Mouse (Mus musculus) urinary bladder, adult 18-20 months (tissue): ENCODE data around the gene H2al2a.
"Not testable (repeated sequence)": the region's sequence is repeated elsewhere in the genome, so short reads cannot be mapped to it uniquely, and the experiment has no call there.

Experiments
- DNase-seq, 2 experiments: peaks; one replicate each; pipeline ENCODE4 v3.0.0; 2022; ENCODE audit warnings: low spot score in 2 of 2, mixed read lengths in 2 of 2

The H2al2a gene

GRCm38 (mm10) chr2:17977645-17978044, 19.1 kb downstream of the H2al2a start:
- not testable (repeated sequence) for DNase-seq

GRCm38 (mm10) chr2:17975601-17976327, 21.0 kb downstream of the H2al2a start:
- DNase-seq, result no peak

DNA sequence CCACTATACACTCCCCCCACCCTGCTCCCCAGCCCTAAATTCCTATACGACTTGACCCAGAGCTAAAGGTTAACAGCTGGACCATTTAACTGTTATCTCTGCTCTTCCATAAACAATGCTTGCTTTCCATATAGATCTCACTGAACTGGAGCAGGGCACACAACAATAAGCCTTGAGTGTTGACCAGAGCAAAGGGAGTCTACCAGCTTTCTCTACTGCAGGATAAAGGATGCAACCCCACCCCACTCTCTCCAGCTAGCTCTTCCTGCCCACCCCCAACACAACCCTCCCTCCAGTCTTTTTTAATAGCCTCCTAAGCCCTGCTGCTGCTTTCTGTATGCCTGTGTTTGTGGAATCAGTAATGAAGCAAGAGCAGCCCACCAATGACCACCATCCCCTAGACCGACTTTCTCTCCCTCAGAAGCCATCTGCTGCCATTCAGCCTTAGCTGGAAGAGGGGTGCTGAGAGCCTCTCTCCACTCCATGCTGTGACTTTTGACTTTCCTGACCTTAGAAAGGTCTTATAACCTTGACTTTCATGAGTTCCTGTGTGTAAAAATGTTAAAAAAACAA, 22.8 kb downstream of the H2al2a start:
- DNase-seq, result no peak

DNA sequence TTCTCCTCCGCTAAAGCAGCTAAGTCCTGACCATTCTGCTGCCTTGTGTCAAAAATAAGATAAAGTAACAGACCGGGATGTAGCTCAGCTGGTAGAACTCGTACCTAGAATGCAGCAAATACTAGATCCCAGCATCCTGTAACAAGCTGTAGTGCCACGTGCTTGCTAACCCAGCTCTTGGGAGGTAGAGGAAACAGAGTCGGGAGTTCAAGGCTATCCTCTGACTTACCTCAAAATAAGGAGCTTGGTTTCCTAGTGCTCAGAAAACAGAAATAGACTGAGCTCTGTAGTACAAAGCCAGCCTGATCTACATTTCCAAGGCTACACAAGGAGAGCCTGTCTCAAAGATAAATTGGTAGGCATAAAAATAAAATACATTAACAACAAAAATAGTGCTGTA, 23.5 kb downstream of the H2al2a start:
- DNase-seq, result no peak

DNA sequence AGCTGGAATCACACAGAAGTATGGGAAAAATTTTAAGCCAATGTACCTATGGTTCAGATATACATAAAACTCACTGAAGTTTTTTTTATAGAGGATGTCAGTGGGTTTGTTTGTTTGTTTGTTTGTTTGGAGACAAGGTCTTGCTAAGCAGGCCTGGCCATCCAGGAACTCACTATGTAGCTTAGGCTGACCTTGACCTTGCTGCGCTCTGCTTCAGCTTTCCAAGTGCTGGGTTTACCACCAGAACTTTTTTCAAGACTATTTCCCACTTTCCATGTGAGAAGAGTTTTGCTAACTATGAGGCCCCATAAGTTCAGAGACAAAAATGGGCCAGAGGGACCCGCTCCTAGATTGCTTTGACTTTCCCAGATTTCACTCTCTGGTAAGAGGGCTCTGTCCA, 23.9 kb downstream of the H2al2a start:
- DNase-seq, result no peak

- DNase-seq, result no peak
These were observed 25.4 kb downstream of the H2al2a start for GRCm38 (mm10) chr2:17971407-17971806.

GRCm38 (mm10) chr2:17970662-17971061, 26.1 kb downstream of the H2al2a start:
- DNase-seq, result no peak

GRCm38 (mm10) chr2:17970187-17970586, 26.6 kb downstream of the H2al2a start:
- no peak for DNase-seq

DNA sequence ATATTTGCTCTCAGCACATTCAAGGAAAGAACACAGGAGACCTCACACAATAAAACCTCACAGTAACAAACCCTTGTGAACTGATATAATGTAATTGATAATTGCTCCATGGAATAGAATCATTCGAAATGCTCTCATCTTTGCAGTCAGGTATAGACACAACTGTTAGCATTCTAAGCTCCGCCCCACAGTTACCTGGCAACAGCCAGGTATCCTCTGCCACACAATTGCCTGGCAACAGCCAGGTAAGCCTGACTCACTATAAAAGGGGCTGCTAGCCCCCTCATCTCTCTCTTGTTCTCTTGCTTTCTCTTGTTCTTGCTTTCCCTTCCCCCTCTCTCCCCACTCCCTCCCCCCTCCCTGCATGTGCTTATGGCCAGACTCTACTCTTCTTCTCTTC, 28.2 kb downstream of the H2al2a start:
- DNase-seq, result no peak

DNA sequence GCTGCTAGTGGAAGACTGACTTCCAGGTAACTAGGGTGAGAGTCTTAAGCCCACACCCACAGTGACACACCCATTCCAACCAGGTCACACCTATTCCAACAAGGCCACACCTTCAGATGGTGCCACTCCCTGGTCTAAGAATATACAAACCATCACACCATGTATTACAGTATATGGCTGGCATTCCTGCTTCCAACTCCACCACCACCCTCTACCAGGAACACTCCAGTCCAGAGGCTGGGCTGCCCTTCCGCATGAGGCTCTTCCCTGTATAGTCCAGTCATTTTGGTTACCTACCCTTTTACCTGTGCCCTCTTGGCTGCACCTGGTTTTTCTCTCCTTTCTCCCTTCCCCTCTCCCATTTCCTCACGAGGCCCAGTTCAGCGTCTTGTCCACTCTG, 28.7 kb downstream of the H2al2a start:
- not testable (repeated sequence) for DNase-seq

- no peak for DNase-seq
These were observed 37.3 kb downstream of the H2al2a start for GRCm38 (mm10) chr2:17959501-17959900.

GRCm38 (mm10) chr2:17946875-17947274, 49.9 kb downstream of the H2al2a start:
- DNase-seq, result no peak
